Mouse (Mus musculus) cerebellum, postnatal 14 days (tissue): ENCODE data around the gene Sergef.
A peak's percentile ranks its signal among the peaks of the same experiment; 100 is the strongest.

Experiments used
- DNase-seq, 2 experiments: peaks; one replicate each; pipeline ENCODE4 v3.0.0; 2021; ENCODE audit warnings: mixed read lengths in 2 of 2

The Sergef gene

GRCm38 (mm10) chr7:46572803-46573594 is 66.6 kb downstream of the Sergef start:
- DNase-seq: peak; percentile 81 to 85

- DNase-seq: peak; percentile 70 to 72
Measured at GRCm38 (mm10) chr7:46569509-46569908, 70.1 kb downstream of the Sergef start.

- no peak for DNase-seq
Measured at GRCm38 (mm10) chr7:46566318-46567007, 73.1 kb downstream of the Sergef start.

- no peak for DNase-seq
Measured at GRCm38 (mm10) chr7:46565374-46565773, 74.2 kb downstream of the Sergef start.

GRCm38 (mm10) chr7:46563801-46564200 is 75.8 kb downstream of the Sergef start:
- DNase-seq: peak in 1 of 2 experiments; percentile 75

GRCm38 (mm10) chr7:46560061-46560460 is 79.5 kb downstream of the Sergef start:
- DNase-seq: no peak

GRCm38 (mm10) chr7:46559643-46560042 is 80.0 kb downstream of the Sergef start:
- peak; percentile 83 for DNase-seq

GRCm38 (mm10) chr7:46559006-46559405 is 80.6 kb downstream of the Sergef start:
- no peak for DNase-seq

- DNase-seq: peak; percentile 78 to 89
Measured at GRCm38 (mm10) chr7:46557996-46558395, 81.6 kb downstream of the Sergef start.

- DNase-seq: peak in 1 of 2 experiments; percentile 64
Measured at GRCm38 (mm10) chr7:46557387-46557786, 82.2 kb downstream of the Sergef start.

GRCm38 (mm10) chr7:46556358-46557118 is 83.1 kb downstream of the Sergef start:
- no peak for DNase-seq

- DNase-seq: no peak
Measured at GRCm38 (mm10) chr7:46555731-46556130, 83.9 kb downstream of the Sergef start.

- DNase-seq: no peak
Measured at GRCm38 (mm10) chr7:46554855-46555254, 84.8 kb downstream of the Sergef start.

- no peak for DNase-seq
Measured at GRCm38 (mm10) chr7:46554003-46554402, 85.6 kb downstream of the Sergef start.

GRCm38 (mm10) chr7:46551935-46552752 is 87.5 kb downstream of the Sergef start:
- DNase-seq: no peak

- DNase-seq: no peak
Measured at GRCm38 (mm10) chr7:46551173-46551572, 88.4 kb downstream of the Sergef start.

- no peak for DNase-seq
Measured at GRCm38 (mm10) chr7:46548124-46548523, 91.5 kb downstream of the Sergef start.

GRCm38 (mm10) chr7:46547642-46548041 is 92.0 kb downstream of the Sergef start:
- DNase-seq: no peak

- DNase-seq: no peak
Measured at GRCm38 (mm10) chr7:46546539-46546938, 93.1 kb downstream of the Sergef start.

GRCm38 (mm10) chr7:46544195-46544641 is 95.4 kb downstream of the Sergef start:
- peak; percentile 92 to 96 for DNase-seq

GRCm38 (mm10) chr7:46542117-46542516 is 97.5 kb downstream of the Sergef start:
- no peak for DNase-seq

GRCm38 (mm10) chr7:46540616-46541015 is 99.0 kb downstream of the Sergef start:
- peak in 1 of 2 experiments; percentile 32 for DNase-seq
